Mouse (Mus musculus) lung, embryonic 15.5 days (tissue): ENCODE data around the gene Slc22a12. TPM values are rescaled to one million over a fixed set of nuclear protein-coding genes. Genes with fewer than 3 reads are reported as not detected.
A peak's percentile ranks its signal among the peaks of the same experiment; 100 is the strongest.

Experiments
- ATAC-seq: fragments of 200-750 bp; cut with Nextera tagmentation; 2 replicates; pipeline ENCODE4 v1.8.0; 2017; ENCODE audit warnings: moderate number of reproducible peaks, borderline replicate concordance; ENCODE audit not compliant: low FRiP score, low TSS enrichment; ENCODE audit errors: extremely low read depth
- H3K27ac ChIP-seq: fragments of 300-500 bp; sonication (generic); 2 replicates; pipeline ENCODE4 v1.5.1; 2015; ENCODE audit warnings: moderate library complexity, mild to moderate bottlenecking, inconsistent platforms
- H3K27me3 ChIP-seq: fragments of 300-500 bp; sonication (generic); 2 replicates; pipeline ENCODE4 v1.6.1; 2015; ENCODE audit warnings: inconsistent platforms
- H3K36me3 ChIP-seq: fragments of 300-500 bp; sonication (generic); 2 replicates; pipeline ENCODE4 v1.6.1; 2015; ENCODE audit warnings: inconsistent platforms
- H3K4me1 ChIP-seq: fragments of 300-500 bp; sonication (generic); 2 replicates; pipeline ENCODE4 v1.6.1; 2015; ENCODE audit warnings: inconsistent platforms
- H3K4me2 ChIP-seq: fragments of 300-500 bp; sonication (generic); 2 replicates; pipeline ENCODE4 v1.6.1; 2015; ENCODE audit warnings: inconsistent platforms, mild to moderate bottlenecking, moderate library complexity
- H3K4me3 ChIP-seq: fragments of 300-500 bp; sonication (generic); 2 replicates; pipeline ENCODE4 v1.5.1; 2015; ENCODE audit warnings: mild to moderate bottlenecking, inconsistent platforms
- H3K9ac ChIP-seq: fragments of 300-500 bp; sonication (generic); 2 replicates; pipeline ENCODE4 v1.6.1; 2015; ENCODE audit warnings: inconsistent platforms
- H3K9me3 ChIP-seq: fragments of 300-500 bp; sonication (generic); 2 replicates; pipeline ENCODE4 v1.6.1; 2016; ENCODE audit warnings: inconsistent platforms
- WGBS: fragments of 180-500 bp; shearing (Covaris S2); methylation state at CpG from one replicate; pipeline ENCODE4 v1.1.7; 2015; 5-methylcytosine and 5-hydroxymethylcytosine counted together
- polyA plus RNA-seq: library from polyadenylated mRNA; unstranded; fragments of >200 nt; fragmentation: Nextera tagmentation; extraction: Ambion mirVana; gene quantifications from 2 replicates; pipeline ENCODE4 v1.2.1, GENCODE M21; 2015

Gene Slc22a12
- polyA plus RNA-seq, 1 experiment from 2014 or later = 0.11 TPM

- H3K4me2 ChIP-seq = no peak overlapping the region
Measured at GRCm38 (mm10) chr19:6513389-6514139, 29.3 kb downstream of the Slc22a12 start.

GRCm38 (mm10) chr19:6510546-6510945 lies 32.3 kb downstream of the Slc22a12 start:
- Histone ChIP-seq H3K4me1 (no peaks in the 10 kb centered on the region), H3K4me2 (no peak overlapping the region), H3K27ac (no peak overlapping the region), H3K9me3 (no peaks in the 10 kb centered on the region), H3K4me3 (no peak overlapping the region), H3K36me3 (no peaks in the 10 kb centered on the region), H3K27me3 (peaks cover 59% of the 10 kb centered on the region), H3K9ac (no peak overlapping the region)
- WGBS = 68% methylated on average over 2 of the region's 2 CpGs
- ATAC-seq = no peak

More at GRCm38 (mm10) chr19:6513389-6514139, 29.3 kb downstream of the Slc22a12 start:
- Histone ChIP-seq H3K4me1 (no peaks in the 10 kb centered on the region), H3K36me3 (no peaks in the 10 kb centered on the region), H3K9me3 (no peaks in the 10 kb centered on the region), H3K9ac (no peak overlapping the region), H3K27me3 (peaks cover 39% of the 10 kb centered on the region), H3K27ac (no peak overlapping the region), H3K4me3 (no peak overlapping the region)
- 10% methylated on average over 15 of the region's 15 CpGs for WGBS
- ATAC-seq = no peak

- no peak overlapping the region for H3K4me3 ChIP-seq
- no peak overlapping the region for H3K9ac ChIP-seq
- H3K4me2 ChIP-seq = no peak overlapping the region
- no peak for ATAC-seq
- no peak overlapping the region for H3K27ac ChIP-seq
- 0 out of 2 replicates have a peak, but pooled peaks cover under 1% of the 10 kb centered on the region for H3K4me1 ChIP-seq
- WGBS = 55% methylated on average over 10 of the region's 10 CpGs
- peaks cover 59% of the 10 kb centered on the region for H3K27me3 ChIP-seq
- H3K9me3 ChIP-seq = no peaks in the 10 kb centered on the region
- no peaks in the 10 kb centered on the region for H3K36me3 ChIP-seq
Measured at GRCm38 (mm10) chr19:6509881-6510280, 33.0 kb downstream of the Slc22a12 start.

- Histone ChIP-seq H3K4me1 (peaks cover 11% of the 10 kb centered on the region), H3K27me3 (peaks cover 53% of the 10 kb centered on the region), H3K27ac (no peak overlapping the region), H3K9me3 (no peaks in the 10 kb centered on the region), H3K36me3 (no peaks in the 10 kb centered on the region), H3K4me3 (no peak overlapping the region), H3K9ac (no peak overlapping the region), H3K4me2 (no peak overlapping the region)
- no peak for ATAC-seq
- 38% methylated on average over 10 of the region's 10 CpGs for WGBS
Measured at GRCm38 (mm10) chr19:6507393-6507792, 35.4 kb downstream of the Slc22a12 start.

- no peak overlapping the region for H3K4me3 ChIP-seq
- no peak overlapping the region for H3K9ac ChIP-seq
- H3K9me3 ChIP-seq = no peaks in the 10 kb centered on the region
- no peak overlapping the region for H3K27ac ChIP-seq
- no peaks in the 10 kb centered on the region for H3K36me3 ChIP-seq
- 59% methylated on average over 12 of the region's 12 CpGs for WGBS
- ATAC-seq = no peak
- no peak overlapping the region for H3K4me2 ChIP-seq
- peaks cover 18% of the 10 kb centered on the region for H3K4me1 ChIP-seq
- H3K27me3 ChIP-seq = peaks cover 68% of the 10 kb centered on the region
Measured at GRCm38 (mm10) chr19:6504656-6505045, 38.2 kb downstream of the Slc22a12 start.

- H3K4me2 ChIP-seq = no peak overlapping the region
- WGBS = 14% methylated on average over 13 of the region's 16 CpGs
- H3K9ac ChIP-seq = no peak overlapping the region
- peaks cover 73% of the 10 kb centered on the region for H3K27me3 ChIP-seq
- H3K4me1 ChIP-seq = peaks cover 18% of the 10 kb centered on the region
- H3K4me3 ChIP-seq = no peak overlapping the region
- 0 out of 2 replicates have a peak, but pooled peaks have one; percentile 43 for ATAC-seq
- H3K27ac ChIP-seq = no peak overlapping the region
- H3K36me3 ChIP-seq = no peaks in the 10 kb centered on the region
- H3K9me3 ChIP-seq = no peaks in the 10 kb centered on the region
Measured at GRCm38 (mm10) chr19:6503926-6504655, 38.7 kb downstream of the Slc22a12 start.

- peak overlapping the region; percentile 20 for H3K4me3 ChIP-seq
- H3K9me3 ChIP-seq = no peaks in the 10 kb centered on the region
- H3K27ac ChIP-seq = no peak overlapping the region
- peaks cover 24% of the 10 kb centered on the region for H3K4me1 ChIP-seq
- H3K36me3 ChIP-seq = no peaks in the 10 kb centered on the region
- H3K27me3 ChIP-seq = peaks cover 86% of the 10 kb centered on the region
- ATAC-seq = no peak
- peak overlapping the region; percentile 54 for H3K4me2 ChIP-seq
- 4% methylated on average over 20 of the region's 20 CpGs for WGBS
- no peak overlapping the region for H3K9ac ChIP-seq
Measured at GRCm38 (mm10) chr19:6502543-6503319, 40.1 kb downstream of the Slc22a12 start.

- no peak for ATAC-seq
- peaks cover 87% of the 10 kb centered on the region for H3K27me3 ChIP-seq
Measured at GRCm38 (mm10) chr19:6502035-6502541, 40.7 kb downstream of the Slc22a12 start.

GRCm38 (mm10) chr19:6500636-6501025 lies 42.2 kb downstream of the Slc22a12 start:
- peaks cover 26% of the 10 kb centered on the region for H3K4me1 ChIP-seq
- 31% methylated on average over 2 of the region's 2 CpGs for WGBS
- H3K36me3 ChIP-seq = no peaks in the 10 kb centered on the region
- H3K27me3 ChIP-seq = peaks cover 86% of the 10 kb centered on the region
- H3K27ac ChIP-seq = no peak overlapping the region
- H3K4me3 ChIP-seq = no peak overlapping the region
- no peaks in the 10 kb centered on the region for H3K9me3 ChIP-seq
- no peak overlapping the region for H3K9ac ChIP-seq
- H3K4me2 ChIP-seq = no peak overlapping the region
- ATAC-seq = no peak

More at GRCm38 (mm10) chr19:6502035-6502541, 40.7 kb downstream of the Slc22a12 start:
- Histone ChIP-seq H3K36me3 (no peaks in the 10 kb centered on the region), H3K4me2 (peak overlapping the region; percentile 54), H3K4me1 (peaks cover 26% of the 10 kb centered on the region), H3K27ac (no peak overlapping the region), H3K4me3 (peak overlapping the region; percentile 20), H3K9me3 (no peaks in the 10 kb centered on the region), H3K9ac (no peak overlapping the region)
- under 1% methylated on average over 25 of the region's 25 CpGs for WGBS

- 37% methylated on average over 6 of the region's 6 CpGs for WGBS
Measured at GRCm38 (mm10) chr19:6499860-6500635, 42.8 kb downstream of the Slc22a12 start.

More at GRCm38 (mm10) chr19:6499860-6500635, 42.8 kb downstream of the Slc22a12 start:
- Histone ChIP-seq H3K36me3 (no peaks in the 10 kb centered on the region), H3K9me3 (no peaks in the 10 kb centered on the region), H3K4me3 (no peak overlapping the region), H3K4me2 (no peak overlapping the region), H3K4me1 (peaks cover 26% of the 10 kb centered on the region), H3K27me3 (peaks cover 92% of the 10 kb centered on the region), H3K9ac (no peak overlapping the region), H3K27ac (no peak overlapping the region)
- no peak for ATAC-seq
